Mouse (Mus musculus): ENCODE measurements at regions not wholly inside any gene's neighbourhood (a gene's known extent, or its start where the extent isn't known, plus 50 kb on each side); places are given as distances from the start of the nearest gene placed in this dataset.

GRCm38 (mm10) chr4:66604849-66605248 is 200.4 kb upstream of the Astn2 start:
- no peaks in the 10 kb centered on the region for H3K9me3 ChIP-seq (ENCODE audit: control insufficient read depth, insufficient read depth, low read depth, low read length)
- no peak overlapping the region for H3K27ac ChIP-seq (ENCODE audit: insufficient read depth, low read depth, low read length, poor library complexity, severe bottlenecking)
- no peaks in the 10 kb centered on the region for H3K4me1 ChIP-seq (ENCODE audit: control insufficient read depth in 2 of 2, insufficient read depth in 2 of 2, low read length in 2 of 2, poor library complexity in 1 of 2)
- H3K4me3 ChIP-seq (ENCODE audit: insufficient read depth in 1 of 2, low read depth in 1 of 2, low read length in 2 of 2, poor library complexity in 1 of 2, severe bottlenecking in 1 of 2), result no peak overlapping the region
- H3K36me3 ChIP-seq (ENCODE audit: control insufficient read depth, insufficient read depth, low read length, poor library complexity, severe bottlenecking), result no peaks in the 10 kb centered on the region
- in situ Hi-C loops (cut with MboI; ENCODE audit: low sequenced_read_pairs in 2 of 2, unreplicated experiment in 2 of 2), result no loop called here
- TF ChIP-seq ZC3H11A (IDR thresholded peaks at IDR 0.05; ENCODE audit: borderline replicate concordance, low read depth, low read length) (no peak), HCFC1 (IDR thresholded peaks at IDR 0.05; ENCODE audit: borderline replicate concordance, insufficient read depth, low read length) (no peak)
- DNase-seq (ENCODE audit: low read depth, low spot score), result no peak
- no peak overlapping the region for H3K9ac ChIP-seq (ENCODE audit: insufficient read depth, low read depth, low read length, poor library complexity, severe bottlenecking)

- in situ Hi-C loops (cut with MboI; ENCODE audit: low sequenced_read_pairs in 2 of 2, unreplicated experiment in 2 of 2), result no loop called here
- H3K9ac ChIP-seq (ENCODE audit: insufficient read depth, low read depth, low read length, poor library complexity, severe bottlenecking), result no peak overlapping the region
- no peaks in the 10 kb centered on the region for H3K4me1 ChIP-seq (ENCODE audit: control insufficient read depth in 2 of 2, insufficient read depth in 2 of 2, low read length in 2 of 2, poor library complexity in 1 of 2)
- H3K36me3 ChIP-seq (ENCODE audit: control insufficient read depth, insufficient read depth, low read length, poor library complexity, severe bottlenecking), result no peaks in the 10 kb centered on the region
- no peak for DNase-seq (ENCODE audit: low read depth, low spot score)
- no peak overlapping the region for H3K4me3 ChIP-seq (ENCODE audit: insufficient read depth in 1 of 2, low read depth in 1 of 2, low read length in 2 of 2, poor library complexity in 1 of 2, severe bottlenecking in 1 of 2)
- no peak overlapping the region for H3K27ac ChIP-seq (ENCODE audit: insufficient read depth, low read depth, low read length, poor library complexity, severe bottlenecking)
- TF ChIP-seq CHD2 (IDR thresholded peaks at IDR 0.05; ENCODE audit: low read depth, low read length) (no peak), MAFK (IDR thresholded peaks at IDR 0.05; ENCODE audit: insufficient read depth, low read depth, low read length) (no peak), ZC3H11A (IDR thresholded peaks at IDR 0.05; ENCODE audit: borderline replicate concordance, low read depth, low read length) (no peak), HCFC1 (IDR thresholded peaks at IDR 0.05; ENCODE audit: borderline replicate concordance, insufficient read depth, low read length) (no peak), ZNF384 (IDR thresholded peaks at IDR 0.05; ENCODE audit: low read depth, low read length) (no peak)
- H3K9me3 ChIP-seq (ENCODE audit: control insufficient read depth, insufficient read depth, low read depth, low read length), result no peaks in the 10 kb centered on the region
Observed at GRCm38 (mm10) chr4:66598737-66599136, 194.3 kb upstream of the Astn2 start.

DNA sequence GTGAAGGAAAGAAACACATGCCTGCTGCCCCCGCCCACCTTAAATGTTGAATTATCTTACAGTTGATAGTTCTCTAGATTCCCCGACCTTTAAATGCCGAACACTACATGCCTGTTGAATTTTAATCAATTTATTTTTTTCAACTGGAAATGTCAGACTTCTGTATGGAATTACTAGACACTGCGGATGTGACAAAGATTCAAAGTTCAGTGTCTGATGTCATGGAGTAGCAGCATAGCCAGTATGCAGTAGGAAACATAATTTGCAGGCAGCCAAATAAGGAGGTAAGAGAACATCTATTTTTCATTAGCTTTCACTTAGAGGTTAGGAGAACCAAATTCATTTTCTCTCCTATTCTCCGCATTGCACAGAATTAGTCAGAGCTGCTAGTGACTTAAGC is 182.2 kb upstream of the Astn2 start:
- no peaks in the 10 kb centered on the region; a peak in 1 of 4 replicates for H3K4me1 ChIP-seq (ENCODE audit: control insufficient read depth in 2 of 2, insufficient read depth in 2 of 2, low read length in 2 of 2, poor library complexity in 1 of 2)
- H3K27ac ChIP-seq (ENCODE audit: insufficient read depth, low read depth, low read length, poor library complexity, severe bottlenecking), result no peak overlapping the region
- H3K4me3 ChIP-seq (ENCODE audit: insufficient read depth in 1 of 2, low read depth in 1 of 2, low read length in 2 of 2, poor library complexity in 1 of 2, severe bottlenecking in 1 of 2), result no peak overlapping the region
- H3K36me3 ChIP-seq (ENCODE audit: control insufficient read depth, insufficient read depth, low read length, poor library complexity, severe bottlenecking), result no peaks in the 10 kb centered on the region
- H3K9me3 ChIP-seq (ENCODE audit: control insufficient read depth, insufficient read depth, low read depth, low read length), result no peaks in the 10 kb centered on the region
- DNase-seq (ENCODE audit: low read depth, low spot score), result no peak
- TF ChIP-seq MAFK (IDR thresholded peaks at IDR 0.05; ENCODE audit: insufficient read depth, low read depth, low read length) (no peak), ZNF384 (IDR thresholded peaks at IDR 0.05; ENCODE audit: low read depth, low read length) (no peak), HCFC1 (IDR thresholded peaks at IDR 0.05; ENCODE audit: borderline replicate concordance, insufficient read depth, low read length) (no peak), ZC3H11A (IDR thresholded peaks at IDR 0.05; ENCODE audit: borderline replicate concordance, low read depth, low read length) (no peak), CHD2 (IDR thresholded peaks at IDR 0.05; ENCODE audit: low read depth, low read length) (no peak)
- in situ Hi-C loops (cut with MboI; ENCODE audit: low sequenced_read_pairs in 2 of 2, unreplicated experiment in 2 of 2), result no loop called here
- H3K9ac ChIP-seq (ENCODE audit: insufficient read depth, low read depth, low read length, poor library complexity, severe bottlenecking), result no peak overlapping the region

DNA sequence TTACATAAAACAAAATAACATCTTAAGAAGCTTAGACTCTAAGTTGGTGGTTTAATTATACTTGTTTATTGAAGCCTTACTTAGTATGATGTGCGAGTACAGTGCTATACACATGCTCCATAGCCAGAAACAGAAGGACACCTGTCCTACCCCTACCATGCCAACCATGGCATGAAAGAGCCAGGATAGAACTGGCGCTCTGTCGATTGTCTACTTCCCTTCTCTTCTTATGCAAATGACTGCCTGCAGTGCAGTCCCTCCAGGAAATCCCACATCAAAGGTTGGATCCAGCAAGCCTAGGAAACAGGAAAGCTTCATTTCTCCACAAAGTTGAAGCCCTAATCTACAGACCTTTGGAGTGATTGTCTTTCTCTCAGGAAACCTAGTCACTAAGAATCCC is 181.8 kb upstream of the Astn2 start:
- in situ Hi-C loops (cut with MboI; ENCODE audit: low sequenced_read_pairs in 2 of 2, unreplicated experiment in 2 of 2), result no loop called here

GRCm38 (mm10) chr4:66556936-66557335 is 152.5 kb upstream of the Astn2 start:
- no peak for DNase-seq (ENCODE audit: low read depth, low spot score)
- no peaks in the 10 kb centered on the region for H3K36me3 ChIP-seq (ENCODE audit: control insufficient read depth, insufficient read depth, low read length, poor library complexity, severe bottlenecking)
- no peak overlapping the region for H3K9ac ChIP-seq (ENCODE audit: insufficient read depth, low read depth, low read length, poor library complexity, severe bottlenecking)
- no peaks in the 10 kb centered on the region for H3K9me3 ChIP-seq (ENCODE audit: control insufficient read depth, insufficient read depth, low read depth, low read length)
- H3K4me1 ChIP-seq (ENCODE audit: control insufficient read depth in 2 of 2, insufficient read depth in 2 of 2, low read length in 2 of 2, poor library complexity in 1 of 2), result no peaks in the 10 kb centered on the region
- TF ChIP-seq ZC3H11A (IDR thresholded peaks at IDR 0.05; ENCODE audit: borderline replicate concordance, low read depth, low read length), result no peak
- TF ChIP-seq MAFK (IDR thresholded peaks at IDR 0.05; ENCODE audit: insufficient read depth, low read depth, low read length), result no peak
- no peak for TF ChIP-seq CHD2 (IDR thresholded peaks at IDR 0.05; ENCODE audit: low read depth, low read length)
- no peak for TF ChIP-seq HCFC1 (IDR thresholded peaks at IDR 0.05; ENCODE audit: borderline replicate concordance, insufficient read depth, low read length)
- TF ChIP-seq ZNF384 (IDR thresholded peaks at IDR 0.05; ENCODE audit: low read depth, low read length), result no peak
- in situ Hi-C loops (cut with MboI; ENCODE audit: low sequenced_read_pairs in 2 of 2, unreplicated experiment in 2 of 2), result no loop called here
- H3K4me3 ChIP-seq (ENCODE audit: insufficient read depth in 1 of 2, low read depth in 1 of 2, low read length in 2 of 2, poor library complexity in 1 of 2, severe bottlenecking in 1 of 2), result no peak overlapping the region
- no peak overlapping the region for H3K27ac ChIP-seq (ENCODE audit: insufficient read depth, low read depth, low read length, poor library complexity, severe bottlenecking)

More for the DNA sequence above, 181.8 kb upstream of the Astn2 start:
- no peak overlapping the region for H3K27ac ChIP-seq (ENCODE audit: insufficient read depth, low read depth, low read length, poor library complexity, severe bottlenecking)
- peak; percentile 37 for DNase-seq (ENCODE audit: low read depth, low spot score)
- no peaks in the 10 kb centered on the region for H3K36me3 ChIP-seq (ENCODE audit: control insufficient read depth, insufficient read depth, low read length, poor library complexity, severe bottlenecking)
- H3K9me3 ChIP-seq (ENCODE audit: control insufficient read depth, insufficient read depth, low read depth, low read length), result no peaks in the 10 kb centered on the region
- H3K9ac ChIP-seq (ENCODE audit: insufficient read depth, low read depth, low read length, poor library complexity, severe bottlenecking), result no peak overlapping the region
- H3K4me1 ChIP-seq (ENCODE audit: control insufficient read depth in 2 of 2, insufficient read depth in 2 of 2, low read length in 2 of 2, poor library complexity in 1 of 2), result no peaks in the 10 kb centered on the region; a peak in 1 of 4 replicates
- no peak overlapping the region for H3K4me3 ChIP-seq (ENCODE audit: insufficient read depth in 1 of 2, low read depth in 1 of 2, low read length in 2 of 2, poor library complexity in 1 of 2, severe bottlenecking in 1 of 2)
- TF ChIP-seq HCFC1 (IDR thresholded peaks at IDR 0.05; ENCODE audit: borderline replicate concordance, insufficient read depth, low read length), result no peak
- TF ChIP-seq CHD2 (IDR thresholded peaks at IDR 0.05; ENCODE audit: low read depth, low read length), result no peak

Data from ES-E14 (cell line).